Mouse (Mus musculus): ENCODE results near the gene Fam20c. TPM values are rescaled to one million over a fixed set of nuclear protein-coding genes. Genes with fewer than 3 reads are reported as not detected.

The Fam20c gene
- polyA plus RNA-seq, 1 experiment from 2014 or later, result 6.2 TPM

GRCm38 (mm10) chr5:138809767-138810166, 55.5 kb downstream of the Fam20c start:
- Histone ChIP-seq H3K9me3 (replicated peaks) (no peaks in the 10 kb centered on the region), H3K9ac (no peak overlapping the region), H3K36me3 (peaks cover 9% of the 10 kb centered on the region; the same call in 1 of the 2 replicates), H3K4me2 (no peak overlapping the region), H3K27me3 (replicated peaks) (0 out of 2 replicates have a peak, but pooled peaks cover 6% of the 10 kb centered on the region), H3K27ac (ENCODE audit: poor library complexity, severe bottlenecking) (no peak overlapping the region), H3K4me1 (replicated peaks) (peaks cover 13% of the 10 kb centered on the region), H3K4me3 (no peak overlapping the region)
- ATAC-seq (ENCODE audit: insufficient number of reproducible peaks, low FRiP score), result no peak
- 65% methylated on average over 6 of the region's 6 CpGs for WGBS

- peak within 1 kb of the TSS; percentile 81 for H3K4me2 ChIP-seq
- no peaks in the 10 kb centered on the region for H3K36me3 ChIP-seq
- H3K4me1 ChIP-seq (replicated peaks), result peaks cover 10% of the 10 kb centered on the region
- no peak within 1 kb of the TSS for H3K27ac ChIP-seq (ENCODE audit: poor library complexity, severe bottlenecking)
- H3K9ac ChIP-seq, result 0 out of 2 replicates have a peak within 1 kb of the TSS, but pooled peaks have one; percentile 4
- H3K9me3 ChIP-seq (replicated peaks), result peaks cover 9% of the 10 kb centered on the region; the same call in 1 of the 2 replicates
- no peak for ATAC-seq (ENCODE audit: insufficient number of reproducible peaks, low FRiP score)
- H3K4me3 ChIP-seq, result peak within 1 kb of the TSS; percentile 47
- 12% methylated on average over 21 of the region's 21 CpGs for WGBS
- peaks cover 69% of the 10 kb centered on the region for H3K27me3 ChIP-seq (replicated peaks)
These were observed 65.5 kb downstream of the Fam20c start, which contains the start of gene Gm5294 for GRCm38 (mm10) chr5:138819780-138820179. Gene Gm5294 (plus strand): TSS chr5:138820080.

GRCm38 (mm10) chr5:138820717-138821332, 66.5 kb downstream of the Fam20c start:
- peak overlapping the region; percentile 81 for H3K4me2 ChIP-seq
- no peaks in the 10 kb centered on the region for H3K36me3 ChIP-seq
- peaks cover 9% of the 10 kb centered on the region; the same call in 1 of the 2 replicates for H3K9me3 ChIP-seq (replicated peaks)
- peak overlapping the region; percentile 47 for H3K4me3 ChIP-seq
- 0 out of 2 replicates have a peak overlapping the region, but pooled peaks have one; percentile 4 for H3K9ac ChIP-seq
- H3K27ac ChIP-seq (ENCODE audit: poor library complexity, severe bottlenecking), result no peak overlapping the region
- 0 out of 2 replicates have a peak, but pooled peaks have one; percentile 22 for ATAC-seq (ENCODE audit: insufficient number of reproducible peaks, low FRiP score)
- peaks cover 10% of the 10 kb centered on the region for H3K4me1 ChIP-seq (replicated peaks)
- peaks cover 78% of the 10 kb centered on the region for H3K27me3 ChIP-seq (replicated peaks)
- WGBS, result 4% methylated on average over 39 of the region's 39 CpGs

GRCm38 (mm10) chr5:138825090-138825489, 70.8 kb downstream of the Fam20c start:
- Histone ChIP-seq H3K4me2 (no peak overlapping the region), H3K9ac (no peak overlapping the region), H3K27me3 (replicated peaks) (peaks cover 63% of the 10 kb centered on the region), H3K36me3 (no peaks in the 10 kb centered on the region), H3K4me3 (no peak overlapping the region), H3K27ac (ENCODE audit: poor library complexity, severe bottlenecking) (no peak overlapping the region), H3K4me1 (replicated peaks) (peaks cover 9% of the 10 kb centered on the region), H3K9me3 (replicated peaks) (no peaks in the 10 kb centered on the region)
- ATAC-seq (ENCODE audit: insufficient number of reproducible peaks, low FRiP score), result no peak
- 53% methylated on average over 3 of the region's 3 CpGs for WGBS

- Histone ChIP-seq H3K4me2 (no peak overlapping the region), H3K27ac (ENCODE audit: poor library complexity, severe bottlenecking) (no peak overlapping the region), H3K4me3 (no peak overlapping the region), H3K27me3 (replicated peaks) (peaks cover 5% of the 10 kb centered on the region; the same call in 1 of the 2 replicates), H3K36me3 (no peaks in the 10 kb centered on the region), H3K4me1 (replicated peaks) (0 out of 2 replicates have a peak, but pooled peaks cover 8% of the 10 kb centered on the region), H3K9ac (no peak overlapping the region), H3K9me3 (replicated peaks) (no peaks in the 10 kb centered on the region)
- no peak for ATAC-seq (ENCODE audit: insufficient number of reproducible peaks, low FRiP score)
- WGBS, result 41% methylated on average over 6 of the region's 6 CpGs
These were observed 79.1 kb downstream of the Fam20c start for GRCm38 (mm10) chr5:138833406-138833805.

- H3K36me3 ChIP-seq, result no peaks in the 10 kb centered on the region
- H3K4me2 ChIP-seq, result no peak overlapping the region
- H3K4me1 ChIP-seq (replicated peaks), result 0 out of 2 replicates have a peak, but pooled peaks cover 8% of the 10 kb centered on the region
- H3K27me3 ChIP-seq (replicated peaks), result no peaks in the 10 kb centered on the region
- WGBS, result 64% methylated on average over 3 of the region's 3 CpGs
- no peak overlapping the region for H3K4me3 ChIP-seq
- H3K27ac ChIP-seq (ENCODE audit: poor library complexity, severe bottlenecking), result no peak overlapping the region
- no peaks in the 10 kb centered on the region for H3K9me3 ChIP-seq (replicated peaks)
- H3K9ac ChIP-seq, result no peak overlapping the region
- ATAC-seq (ENCODE audit: insufficient number of reproducible peaks, low FRiP score), result no peak
These were observed 80.6 kb downstream of the Fam20c start for GRCm38 (mm10) chr5:138834910-138835309.

GRCm38 (mm10) chr5:138840981-138841380, 86.7 kb downstream of the Fam20c start:
- no peaks in the 10 kb centered on the region for H3K9me3 ChIP-seq (replicated peaks)
- no peaks in the 10 kb centered on the region for H3K36me3 ChIP-seq
- H3K27me3 ChIP-seq (replicated peaks), result 0 out of 2 replicates have a peak, but pooled peaks cover 4% of the 10 kb centered on the region
- no peak overlapping the region for H3K9ac ChIP-seq
- no peak overlapping the region for H3K27ac ChIP-seq (ENCODE audit: poor library complexity, severe bottlenecking)
- WGBS, result 85% methylated on average over 4 of the region's 4 CpGs
- no peaks in the 10 kb centered on the region for H3K4me1 ChIP-seq (replicated peaks)
- H3K4me2 ChIP-seq, result no peak overlapping the region
- ATAC-seq (ENCODE audit: insufficient number of reproducible peaks, low FRiP score), result no peak
- no peak overlapping the region for H3K4me3 ChIP-seq

GRCm38 (mm10) chr5:138843168-138843824, 89.0 kb downstream of the Fam20c start:
- Histone ChIP-seq H3K9ac (no peak overlapping the region), H3K4me2 (no peak overlapping the region), H3K36me3 (no peaks in the 10 kb centered on the region), H3K4me1 (replicated peaks) (peaks cover 5% of the 10 kb centered on the region; the same call in 1 of the 2 replicates), H3K27ac (ENCODE audit: poor library complexity, severe bottlenecking) (no peak overlapping the region), H3K9me3 (replicated peaks) (no peaks in the 10 kb centered on the region), H3K4me3 (no peak overlapping the region), H3K27me3 (replicated peaks) (peaks cover 9% of the 10 kb centered on the region; the same call in 1 of the 2 replicates)
- ATAC-seq (ENCODE audit: insufficient number of reproducible peaks, low FRiP score), result no peak
- WGBS, result 72% methylated on average over 9 of the region's 9 CpGs

GRCm38 (mm10) chr5:138846506-138846905, 92.2 kb downstream of the Fam20c start:
- Histone ChIP-seq H3K4me1 (replicated peaks) (peaks cover 5% of the 10 kb centered on the region; the same call in 1 of the 2 replicates), H3K4me3 (no peak overlapping the region), H3K4me2 (no peak overlapping the region), H3K9ac (0 out of 2 replicates have a peak overlapping the region, but pooled peaks have one; percentile 19), H3K27me3 (replicated peaks) (peaks cover 19% of the 10 kb centered on the region; the same call in 1 of the 2 replicates), H3K27ac (ENCODE audit: poor library complexity, severe bottlenecking) (no peak overlapping the region), H3K36me3 (no peaks in the 10 kb centered on the region), H3K9me3 (replicated peaks) (no peaks in the 10 kb centered on the region)
- 41% methylated on average over 4 of the region's 4 CpGs for WGBS
- ATAC-seq (ENCODE audit: insufficient number of reproducible peaks, low FRiP score), result no peak

GRCm38 (mm10) chr5:138848102-138848501, 93.8 kb downstream of the Fam20c start:
- Histone ChIP-seq H3K36me3 (no peaks in the 10 kb centered on the region), H3K9me3 (replicated peaks) (no peaks in the 10 kb centered on the region), H3K27ac (ENCODE audit: poor library complexity, severe bottlenecking) (no peak overlapping the region), H3K4me3 (no peak overlapping the region), H3K9ac (no peak overlapping the region), H3K4me1 (replicated peaks) (peaks cover 5% of the 10 kb centered on the region; the same call in 1 of the 2 replicates), H3K4me2 (peak overlapping the region; percentile 17; the same call in 1 of the 2 replicates), H3K27me3 (replicated peaks) (peaks cover 19% of the 10 kb centered on the region; the same call in 1 of the 2 replicates)
- ATAC-seq (ENCODE audit: insufficient number of reproducible peaks, low FRiP score), result peak; percentile 59; the same call in 1 of the 2 replicates
- WGBS, result 8% methylated on average over 7 of the region's 7 CpGs
